Mouse (Mus musculus) embryonic facial prominence, embryonic 12.5 days (tissue): ENCODE measurements around the gene Cerkl. TPM values are rescaled to one million over a fixed set of nuclear protein-coding genes. Genes with fewer than 3 reads are reported as not detected.

ENCODE experiments used
- ATAC-seq: fragments of 200-750 bp; cut with Nextera tagmentation; 2 replicates; pipeline ENCODE4 v1.8.0; 2017; ENCODE audit not compliant: insufficient number of reproducible peaks, insufficient read depth, low FRiP score, low TSS enrichment
- H3K27ac ChIP-seq: fragments of 300-500 bp; sonication (generic); 2 replicates; pipeline ENCODE4 v1.5.1; 2016; ENCODE audit warnings: mild to moderate bottlenecking
- H3K27me3 ChIP-seq: fragments of 300-500 bp; sonication (generic); 2 replicates; pipeline ENCODE4 v1.6.1; 2016; ENCODE audit warnings: mild to moderate bottlenecking, moderate library complexity
- H3K36me3 ChIP-seq: fragments of 300-500 bp; sonication (generic); 2 replicates; pipeline ENCODE4 v1.6.1; 2016; ENCODE audit warnings: mild to moderate bottlenecking
- H3K4me1 ChIP-seq: fragments of 300-500 bp; sonication (generic); 2 replicates; pipeline ENCODE4 v1.6.1; 2016
- H3K4me2 ChIP-seq: fragments of 300-500 bp; sonication (generic); replicated peaks from 2 replicates; pipeline ENCODE4 v1.6.1; 2016; ENCODE audit warnings: mild to moderate bottlenecking, moderate library complexity
- H3K4me3 ChIP-seq: fragments of 300-500 bp; sonication (generic); 2 replicates; pipeline ENCODE4 v1.5.1; 2016; ENCODE audit warnings: mild to moderate bottlenecking
- H3K9ac ChIP-seq: fragments of 300-500 bp; sonication (generic); 2 replicates; pipeline ENCODE4 v1.6.1; 2016; ENCODE audit warnings: mild to moderate bottlenecking, moderate library complexity
- H3K9me3 ChIP-seq: fragments of 300-500 bp; sonication (generic); 2 replicates; pipeline ENCODE4 v1.6.1; 2016; ENCODE audit warnings: mild to moderate bottlenecking, moderate library complexity
- WGBS: fragments of 180-500 bp; shearing (Covaris S2); methylation state at CpG from one replicate; pipeline ENCODE4 v1.1.7; 2016; 5-methylcytosine and 5-hydroxymethylcytosine counted together
- polyA plus RNA-seq: library from polyadenylated mRNA; unstranded; fragments of >200 nt; fragmentation: Nextera tagmentation; extraction: Ambion mirVana; gene quantifications from 2 replicates; pipeline ENCODE4 v1.2.1, GENCODE M21; 2016

Cerkl gene
- polyA plus RNA-seq: 2.0 and 2.3 TPM in 2 replicates

GRCm38 (mm10) chr2:79456575-79457349 lies at the start of gene Cerkl, which contains the start of gene Neurod1:
Cerkl (minus strand) TSS chr2:79456785.
Neurod1 (minus strand) TSS chr2:79456751.
- Histone ChIP-seq H3K36me3 (no peaks in the 10 kb centered on the region), H3K27ac (no peak within 1 kb of the TSS), H3K4me2 (peak within 1 kb of the TSS; percentile 61), H3K9ac (0 out of 2 replicates have a peak within 1 kb of the TSS, but pooled peaks have one; percentile 15), H3K4me1 (0 out of 2 replicates have a peak, but pooled peaks cover 6% of the 10 kb centered on the region), H3K9me3 (no peaks in the 10 kb centered on the region), H3K4me3 (peak within 1 kb of the TSS; percentile 36), H3K27me3 (peaks cover 72% of the 10 kb centered on the region)
- peak; percentile 65 for ATAC-seq
- under 1% methylated on average over 40 of the region's 42 CpGs for WGBS

- no peaks in the 10 kb centered on the region for H3K27me3 ChIP-seq
- 24% methylated on average over 10 of the region's 10 CpGs for WGBS
These were observed 42.6 kb upstream of the Cerkl start for GRCm38 (mm10) chr2:79498990-79499755.

GRCm38 (mm10) chr2:79485127-79485526 lies 28.5 kb upstream of the Cerkl start:
- H3K27me3 ChIP-seq: no peaks in the 10 kb centered on the region
- no peak overlapping the region for H3K27ac ChIP-seq
- H3K9me3 ChIP-seq: no peaks in the 10 kb centered on the region
- no peak for ATAC-seq
- no peak overlapping the region for H3K4me2 ChIP-seq
- no peak overlapping the region for H3K4me3 ChIP-seq
- H3K9ac ChIP-seq: no peak overlapping the region
- 46% methylated on average over 3 of the region's 3 CpGs for WGBS
- no peaks in the 10 kb centered on the region for H3K36me3 ChIP-seq
- no peaks in the 10 kb centered on the region for H3K4me1 ChIP-seq

More at GRCm38 (mm10) chr2:79498990-79499755, 42.6 kb upstream of the Cerkl start:
- Histone ChIP-seq H3K4me1 (no peaks in the 10 kb centered on the region), H3K9me3 (no peaks in the 10 kb centered on the region), H3K36me3 (no peaks in the 10 kb centered on the region), H3K4me3 (no peak overlapping the region), H3K27ac (no peak overlapping the region), H3K9ac (no peak overlapping the region), H3K4me2 (no peak overlapping the region)
- ATAC-seq: no peak

GRCm38 (mm10) chr2:79482511-79482910 lies 25.9 kb upstream of the Cerkl start:
- no peaks in the 10 kb centered on the region for H3K36me3 ChIP-seq
- H3K9me3 ChIP-seq: no peaks in the 10 kb centered on the region
- H3K27ac ChIP-seq: no peak overlapping the region
- no peak overlapping the region for H3K9ac ChIP-seq
- H3K4me2 ChIP-seq: no peak overlapping the region
- no peaks in the 10 kb centered on the region for H3K4me1 ChIP-seq
- no peaks in the 10 kb centered on the region for H3K27me3 ChIP-seq
- H3K4me3 ChIP-seq: no peak overlapping the region
- WGBS: 80% methylated on average over 2 of the region's 2 CpGs
- no peak for ATAC-seq

- Histone ChIP-seq H3K4me3 (no peak overlapping the region), H3K4me2 (no peak overlapping the region), H3K27ac (no peak overlapping the region), H3K4me1 (0 out of 2 replicates have a peak, but pooled peaks cover 3% of the 10 kb centered on the region), H3K9ac (no peak overlapping the region), H3K9me3 (no peaks in the 10 kb centered on the region), H3K36me3 (no peaks in the 10 kb centered on the region), H3K27me3 (peaks cover 35% of the 10 kb centered on the region)
- 87% methylated on average over 4 of the region's 4 CpGs for WGBS
- no peak for ATAC-seq
These were observed 5.8 kb upstream of the Cerkl start for GRCm38 (mm10) chr2:79462411-79462810.

- no peak overlapping the region for H3K27ac ChIP-seq
- H3K4me3 ChIP-seq: no peak overlapping the region
- WGBS: 86% methylated on average over 2 of the region's 2 CpGs
- peaks cover 40% of the 10 kb centered on the region for H3K27me3 ChIP-seq
- no peak overlapping the region for H3K9ac ChIP-seq
- ATAC-seq: no peak
- H3K36me3 ChIP-seq: no peaks in the 10 kb centered on the region
- no peak overlapping the region for H3K4me2 ChIP-seq
- H3K4me1 ChIP-seq: 0 out of 2 replicates have a peak, but pooled peaks cover 3% of the 10 kb centered on the region
- no peaks in the 10 kb centered on the region for H3K9me3 ChIP-seq
These were observed 5.3 kb upstream of the Cerkl start for GRCm38 (mm10) chr2:79461861-79462260.

GRCm38 (mm10) chr2:79460586-79460985 lies 4.0 kb upstream of the Cerkl start:
- 2% methylated on average over 2 of the region's 2 CpGs for WGBS
- Histone ChIP-seq H3K9ac (no peak overlapping the region), H3K27me3 (peaks cover 53% of the 10 kb centered on the region), H3K4me1 (0 out of 2 replicates have a peak, but pooled peaks cover 3% of the 10 kb centered on the region), H3K4me2 (no peak overlapping the region), H3K4me3 (no peak overlapping the region), H3K9me3 (no peaks in the 10 kb centered on the region), H3K36me3 (no peaks in the 10 kb centered on the region), H3K27ac (no peak overlapping the region)
- ATAC-seq: no peak

- no peaks in the 10 kb centered on the region for H3K9me3 ChIP-seq
- no peaks in the 10 kb centered on the region for H3K36me3 ChIP-seq
- H3K9ac ChIP-seq: no peak overlapping the region
- H3K4me2 ChIP-seq: no peak overlapping the region
- no peak overlapping the region for H3K4me3 ChIP-seq
- H3K4me1 ChIP-seq: 0 out of 2 replicates have a peak, but pooled peaks cover 3% of the 10 kb centered on the region
- WGBS: 7% methylated on average over 14 of the region's 14 CpGs
- peaks cover 58% of the 10 kb centered on the region for H3K27me3 ChIP-seq
- H3K27ac ChIP-seq: no peak overlapping the region
- ATAC-seq: no peak
These were observed 3.5 kb upstream of the Cerkl start for GRCm38 (mm10) chr2:79460107-79460506.

GRCm38 (mm10) chr2:79459061-79460045 lies 2.8 kb upstream of the Cerkl start:
- H3K27ac ChIP-seq: no peak overlapping the region
- H3K27me3 ChIP-seq: peaks cover 66% of the 10 kb centered on the region
- ATAC-seq: peak; percentile 61; the same call in 1 of the 2 replicates
- no peaks in the 10 kb centered on the region for H3K9me3 ChIP-seq
- H3K4me3 ChIP-seq: no peak overlapping the region; the same call in 1 of the 2 replicates
- H3K36me3 ChIP-seq: no peaks in the 10 kb centered on the region
- H3K4me1 ChIP-seq: 0 out of 2 replicates have a peak, but pooled peaks cover 3% of the 10 kb centered on the region
- H3K4me2 ChIP-seq: peak overlapping the region; percentile 22
- 1% methylated on average over 44 of the region's 44 CpGs for WGBS
- H3K9ac ChIP-seq: no peak overlapping the region

GRCm38 (mm10) chr2:79457932-79458331 lies 1.3 kb upstream of the Cerkl start:
- WGBS: 22% methylated on average over 3 of the region's 3 CpGs
- no peak overlapping the region for H3K9ac ChIP-seq

GRCm38 (mm10) chr2:79457434-79457833 lies 849 bp upstream of the Cerkl start:
- Histone ChIP-seq H3K4me1 (0 out of 2 replicates have a peak, but pooled peaks cover 6% of the 10 kb centered on the region), H3K9me3 (no peaks in the 10 kb centered on the region), H3K9ac (no peak overlapping the region), H3K27ac (no peak overlapping the region), H3K4me2 (no peak overlapping the region), H3K4me3 (no peak overlapping the region), H3K27me3 (peaks cover 73% of the 10 kb centered on the region), H3K36me3 (no peaks in the 10 kb centered on the region)
- ATAC-seq: no peak
- 64% methylated on average over 3 of the region's 3 CpGs for WGBS

More at GRCm38 (mm10) chr2:79457932-79458331, 1.3 kb upstream of the Cerkl start:
- Histone ChIP-seq H3K36me3 (no peaks in the 10 kb centered on the region), H3K4me2 (no peak overlapping the region), H3K9me3 (no peaks in the 10 kb centered on the region), H3K4me1 (0 out of 2 replicates have a peak, but pooled peaks cover 6% of the 10 kb centered on the region), H3K4me3 (no peak overlapping the region), H3K27me3 (peaks cover 73% of the 10 kb centered on the region), H3K27ac (no peak overlapping the region)
- no peak for ATAC-seq
